Mouse (Mus musculus) sigmoid colon, adult 10 weeks (tissue): ENCODE data around the gene Gm5868. TPM values are rescaled to one million over a fixed set of nuclear protein-coding genes. Genes with fewer than 3 reads are reported as not detected.

Source experiments
- polyA plus RNA-seq: library from polyadenylated mRNA; stranded (reverse); fragments of 350-450 nt; fragmentation: Illumina TruSeq; extraction: RNeasy Lipid Tissue Mini Kit (QIAGEN cat#74804); gene quantifications from one replicate; pipeline ENCODE4 v1.2.3, GENCODE M21; 2014; ENCODE audit warnings: low read depth, low replicate concordance

The Gm5868 gene
- not detected for polyA plus RNA-seq

DNA sequence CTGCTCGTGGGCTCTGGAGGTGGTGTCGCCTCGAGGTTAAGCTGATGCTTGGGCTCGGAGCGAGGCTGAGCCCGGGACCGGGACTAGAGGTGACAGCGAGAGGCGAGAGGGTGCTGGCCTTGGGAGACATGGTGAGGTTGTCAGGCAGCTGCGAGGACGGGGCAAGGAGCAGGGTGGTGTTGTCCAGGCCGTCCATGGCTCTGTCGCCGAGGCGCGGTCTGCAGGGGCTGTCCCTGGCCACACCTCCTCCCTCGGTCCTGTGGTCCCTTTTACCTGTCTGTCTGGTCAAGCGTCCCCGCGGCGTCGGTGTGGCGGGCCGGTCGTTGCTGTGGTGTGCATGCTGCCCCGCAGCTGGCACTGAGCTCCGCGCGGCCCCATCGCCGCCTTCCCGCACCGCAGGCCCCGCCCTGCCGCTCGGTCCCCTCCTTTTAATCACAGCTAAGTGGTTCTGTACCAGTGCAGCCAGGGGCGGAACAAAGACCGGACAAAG lies at the start of gene Gm5868:
TSS of gene Gm5868 (minus strand) at position 360 of the 490 bp plus-strand sequence.

DNA sequence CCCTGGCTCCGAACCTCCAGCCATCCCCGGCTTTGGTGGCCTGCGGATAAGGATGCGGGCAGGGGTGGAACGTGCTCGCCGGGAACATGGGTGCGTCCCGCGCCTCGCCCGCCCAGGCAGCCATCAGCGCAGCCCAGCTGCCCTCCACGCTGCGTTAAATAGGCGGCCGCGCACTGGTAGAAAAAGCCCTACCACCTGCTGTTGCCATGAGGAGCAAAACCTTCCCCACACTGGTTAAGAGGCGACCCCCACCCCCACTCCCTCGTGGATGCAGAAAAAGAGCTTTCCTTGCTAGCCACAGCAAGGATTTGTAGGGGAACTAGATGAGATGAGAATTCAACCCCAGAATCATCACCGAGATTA lies 6.4 kb downstream of the Gm5868 start, which contains the start of gene Zar1:
TSS of gene Zar1 (minus strand) at position 285 of the 363 bp plus-strand sequence.

DNA sequence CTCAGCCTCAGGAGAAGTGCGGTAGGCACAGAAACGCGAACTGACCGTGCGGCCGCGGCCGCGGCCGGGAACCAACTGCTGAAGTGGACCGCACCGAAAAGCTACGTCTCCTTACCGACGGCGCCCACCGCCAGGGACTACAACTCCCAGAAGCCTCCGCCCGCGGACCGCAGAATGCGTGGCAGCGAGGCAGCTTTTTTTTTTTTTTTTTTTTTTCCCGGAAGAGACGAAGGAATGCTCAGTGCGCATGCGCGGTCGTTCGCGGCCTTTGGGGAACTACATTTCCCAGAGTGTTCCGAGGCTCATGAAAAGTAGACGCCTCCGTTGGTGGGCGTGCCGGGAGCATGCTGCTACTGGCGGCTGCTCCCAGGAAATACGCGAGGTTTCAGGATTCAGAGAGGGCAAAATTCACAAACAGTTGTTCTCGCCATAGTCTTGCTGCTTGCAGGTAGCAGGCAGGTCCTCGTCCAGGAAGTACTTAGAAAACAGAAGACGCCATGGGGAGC lies 27.8 kb downstream of the Gm5868 start, which contains the start of gene Nfxl1:
TSS of gene Nfxl1 (minus strand) at position 141 of the 506 bp plus-strand sequence.

Other genes with a start within 250 kb of the Gm5868 start
- gene Corin, start 83.1 kb downstream of the Gm5868 start, polyA plus RNA-seq = 0.13 TPM
- gene Nfxl1, start 27.9 kb downstream of the Gm5868 start, polyA plus RNA-seq = 40.1 TPM
- not detected for gene Zar1, start 6.3 kb downstream of the Gm5868 start, polyA plus RNA-seq
- gene Cnga1, start 56.7 kb upstream of the Gm5868 start, polyA plus RNA-seq = not detected
- gene Nipal1, start 60.2 kb upstream of the Gm5868 start, polyA plus RNA-seq = 80.7 TPM
- 0.60 TPM for gene Txk, start 165.2 kb upstream of the Gm5868 start, polyA plus RNA-seq